Mouse (Mus musculus) liver, adult 2 months (tissue): ENCODE measurements around the gene Fadd. TPM values are rescaled to one million over a fixed set of nuclear protein-coding genes. Genes with fewer than 3 reads are reported as not detected.

Experiments
- DNase-seq: peaks from one replicate; pipeline ENCODE4 v3.0.0-alpha.2; 2011; ENCODE audit warnings: low read depth, low spot score; ENCODE audit errors: extremely low read depth
- H3K27ac ChIP-seq: fragments of 200-500 bp; replicated peaks from 2 replicates; pipeline ENCODE4 v1.5.1; 2012; ENCODE audit warnings: low read depth, mild to moderate bottlenecking, control low read depth, inconsistent platforms, low read length; ENCODE audit not compliant: insufficient read depth
- H3K27me3 ChIP-seq: fragments of 200-500 bp; 2 replicates; pipeline ENCODE4 v1.6.1; 2012; ENCODE audit warnings: mild to moderate bottlenecking, moderate library complexity, low read length, inconsistent platforms; ENCODE audit not compliant: control insufficient read depth, insufficient read depth
- H3K36me3 ChIP-seq: fragments of 200-500 bp; 2 replicates; pipeline ENCODE4 v1.6.1; 2012; ENCODE audit warnings: low read length, inconsistent platforms; ENCODE audit not compliant: control insufficient read depth, insufficient read depth
- H3K4me1 ChIP-seq: fragments of 200-500 bp; 2 replicates; pipeline ENCODE4 v1.6.1; 2011; ENCODE audit warnings: low read length; ENCODE audit not compliant: control insufficient read depth, insufficient read depth
- H3K4me3 ChIP-seq: fragments of 200-500 bp; 2 replicates; pipeline ENCODE4 v1.5.1; 2011; ENCODE audit warnings: low read depth, mild to moderate bottlenecking, control low read depth, low read length, moderate library complexity; ENCODE audit not compliant: insufficient read depth
- H3K79me2 ChIP-seq: fragments of 200-500 bp; 2 replicates; pipeline ENCODE4 v1.6.1; 2012; ENCODE audit warnings: inconsistent platforms, mild to moderate bottlenecking, low read length, moderate library complexity; ENCODE audit not compliant: control insufficient read depth, insufficient read depth
- H3K9ac ChIP-seq: fragments of 200-500 bp; 2 replicates; pipeline ENCODE4 v1.6.1; 2012; ENCODE audit warnings: low read depth, mild to moderate bottlenecking, control low read depth, inconsistent platforms, low read length
- CTCF ChIP-seq: fragments of 200-500 bp; IDR thresholded peaks from 2 replicates; pipeline ENCODE4 v1.5.1; 2011; ENCODE audit warnings: low read depth, low read length, control low read depth
- POLR2A ChIP-seq: fragments of 200-500 bp; IDR thresholded peaks from 2 replicates; pipeline ENCODE4 v1.6.1; 2011; ENCODE audit warnings: low read length, control low read depth; ENCODE audit not compliant: insufficient read depth; ENCODE audit errors: extremely low read depth
- WGBS: fragments of 180-500 bp; shearing (Covaris S2); methylation state at CpG from one replicate; pipeline ENCODE4 v1.1.7; 2018; 5-methylcytosine and 5-hydroxymethylcytosine counted together
- polyA plus RNA-seq: library from polyadenylated mRNA; depleted of rRNA; stranded (reverse); fragments of >200 nt; gene quantifications from 2 replicates; pipeline ENCODE4 v1.2.3, GENCODE M21; 2012
- total RNA-seq: library from RNA; depleted of rRNA; stranded (reverse); fragments of >200 nt; gene quantifications from 2 replicates; pipeline ENCODE4 v1.2.3, GENCODE M21; 2014

Fadd gene
- total and polyA plus RNA-seq, 2 experiments: 2.3 to 8.0 TPM

- WGBS: 95% methylated on average over 4 of the region's 4 CpGs
- no peak for DNase-seq
- Histone ChIP-seq H3K4me3 (no peak overlapping the region), H3K27ac (no peak overlapping the region), H3K79me2 (no peaks in the 10 kb centered on the region), H3K4me1 (no peaks in the 10 kb centered on the region), H3K9ac (no peak overlapping the region), H3K27me3 (no peaks in the 10 kb centered on the region), H3K36me3 (no peaks in the 10 kb centered on the region)
- no peak for TF ChIP-seq POLR2A
- no peak for TF ChIP-seq CTCF
These were observed 21.7 kb downstream of the Fadd start for GRCm38 (mm10) chr7:144560594-144560993.

DNA sequence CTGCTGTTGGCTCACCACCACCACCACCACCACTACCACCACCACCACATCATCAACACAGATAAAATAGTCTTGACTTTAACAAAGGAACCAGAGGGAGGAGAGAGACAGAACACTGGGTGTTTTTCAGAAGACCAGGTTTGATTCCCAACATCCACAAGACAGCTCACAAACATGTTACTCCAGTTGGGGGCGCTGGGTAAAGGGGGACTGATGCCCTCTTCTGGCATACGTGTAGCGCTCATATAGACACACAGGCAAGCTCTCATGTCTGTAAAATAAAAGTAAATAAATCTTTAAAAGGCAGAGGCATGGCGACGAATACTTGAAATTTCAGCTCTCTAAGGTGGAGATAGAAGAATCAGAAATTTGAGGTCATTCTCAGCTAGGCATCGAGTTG is 23.7 kb downstream of the Fadd start:
- no peaks in the 10 kb centered on the region for H3K36me3 ChIP-seq
- WGBS: 71% methylated on average over 6 of the region's 6 CpGs

DNA sequence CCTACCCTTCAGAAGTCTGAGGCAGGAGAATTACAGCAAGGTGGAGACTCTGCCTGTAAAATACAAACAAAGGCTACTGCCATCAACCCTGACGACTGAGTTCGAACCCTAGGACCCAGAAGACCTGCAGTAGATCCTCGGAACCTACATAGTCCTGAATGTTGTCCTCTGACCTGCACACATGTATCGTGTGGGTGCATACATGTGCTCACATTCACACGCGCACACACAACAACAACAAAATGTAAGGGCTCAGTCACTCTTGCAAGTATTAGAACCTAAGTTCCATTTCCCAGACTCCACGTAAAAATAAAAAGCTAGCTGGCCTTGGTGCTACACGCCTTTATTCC is 28.2 kb downstream of the Fadd start:
- Histone ChIP-seq H3K9ac (peak overlapping the region; percentile 88), H3K27me3 (no peaks in the 10 kb centered on the region), H3K36me3 (peaks cover 7% of the 10 kb centered on the region), H3K27ac (peak overlapping the region; percentile 88), H3K4me3 (peak overlapping the region; percentile 66), H3K4me1 (peaks cover 16% of the 10 kb centered on the region), H3K79me2 (peaks cover 19% of the 10 kb centered on the region)
- TF ChIP-seq POLR2A: no peak
- no peak for TF ChIP-seq CTCF
- 26% methylated on average over 8 of the region's 8 CpGs for WGBS
- peak; percentile 40 for DNase-seq

More for the DNA sequence above, 23.7 kb downstream of the Fadd start:
- no peaks in the 10 kb centered on the region; the same call in 1 of the 2 replicates for H3K4me1 ChIP-seq
- H3K79me2 ChIP-seq: no peaks in the 10 kb centered on the region
- DNase-seq: no peak
- no peak for TF ChIP-seq POLR2A
- no peaks in the 10 kb centered on the region for H3K27me3 ChIP-seq
- H3K27ac ChIP-seq: no peak overlapping the region
- no peak overlapping the region for H3K4me3 ChIP-seq
- H3K9ac ChIP-seq: no peak overlapping the region

DNA sequence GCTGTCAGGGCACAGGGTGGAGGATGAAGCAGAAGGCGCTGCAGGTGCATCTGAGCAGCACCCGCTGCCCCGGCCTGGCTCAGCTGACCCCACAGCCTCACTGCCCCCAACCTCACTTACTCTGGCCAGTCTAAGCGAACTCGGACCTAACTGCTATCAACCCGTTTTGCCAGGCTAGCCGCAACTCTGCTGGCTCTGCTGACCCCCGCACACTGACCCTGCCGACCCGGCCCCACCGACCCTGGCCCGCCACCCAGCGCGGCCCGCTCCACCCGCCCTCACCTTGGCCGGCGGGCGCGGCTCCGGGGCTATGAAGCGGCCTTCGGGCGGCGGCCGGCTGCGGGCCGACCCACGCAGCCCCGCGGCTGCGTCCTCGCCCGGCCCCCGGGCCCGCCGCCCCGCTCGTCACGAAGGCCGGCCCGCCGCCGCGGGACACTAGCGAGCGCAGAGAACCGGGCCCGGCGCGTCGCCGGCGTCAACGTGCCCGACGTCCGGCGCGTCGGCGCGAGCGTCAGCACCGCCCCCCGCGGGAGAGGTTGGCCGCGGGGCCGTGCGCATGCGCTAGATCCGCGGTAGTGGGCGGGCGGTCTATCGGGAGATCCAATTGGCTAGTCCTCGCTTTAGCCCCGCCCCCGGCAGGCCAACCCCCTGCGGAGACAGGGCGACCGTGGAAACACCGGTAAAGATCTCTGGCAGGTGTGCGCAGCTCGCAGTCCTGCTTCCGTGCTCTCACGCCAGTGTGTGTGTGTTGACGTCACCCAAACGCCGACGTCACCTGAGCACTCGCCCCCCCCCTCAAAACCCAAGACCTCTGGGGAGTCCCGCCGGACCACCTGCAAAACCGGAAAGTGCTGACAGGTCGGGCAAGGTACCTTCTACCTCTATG is 28.8 kb downstream of the Fadd start, which contains the start of gene Ppfia1:
TSS of gene Ppfia1 (minus strand) at position 493 of the 886 bp plus-strand sequence.
- TF ChIP-seq CTCF (no peak), POLR2A (peak; percentile 67)
- H3K4me3 ChIP-seq: peak within 1 kb of the TSS; percentile 66
- peak within 1 kb of the TSS; percentile 88 for H3K27ac ChIP-seq
- H3K79me2 ChIP-seq: peaks cover 22% of the 10 kb centered on the region
- DNase-seq: peak; percentile 84
- peaks cover 9% of the 10 kb centered on the region for H3K36me3 ChIP-seq
- H3K4me1 ChIP-seq: peaks cover 16% of the 10 kb centered on the region
- WGBS: under 1% methylated on average over 89 of the region's 97 CpGs
- H3K27me3 ChIP-seq: no peaks in the 10 kb centered on the region
- H3K9ac ChIP-seq: peak within 1 kb of the TSS; percentile 88

DNA sequence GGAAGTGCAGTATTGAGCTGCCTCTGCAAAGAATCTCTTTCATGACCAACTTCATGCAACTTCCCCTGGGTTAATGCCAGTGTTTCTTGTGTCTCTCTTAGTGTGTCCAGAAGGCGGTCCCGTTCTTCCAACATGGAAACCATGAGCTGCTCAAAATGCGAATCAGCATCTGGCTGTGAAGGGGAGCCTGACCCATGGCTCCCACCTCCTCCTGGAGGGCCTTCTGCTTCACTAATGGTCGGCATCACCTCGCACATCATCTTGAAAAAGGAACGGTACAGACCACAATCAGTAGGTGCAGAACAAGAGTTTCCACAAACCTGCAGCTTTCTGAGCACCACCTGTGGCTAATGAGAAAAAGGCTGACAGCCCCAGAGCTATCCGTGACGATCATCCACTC is 30.0 kb downstream of the Fadd start:
- Histone ChIP-seq H3K27ac (no peak overlapping the region), H3K4me3 (no peak overlapping the region), H3K79me2 (peaks cover 24% of the 10 kb centered on the region), H3K4me1 (peaks cover 16% of the 10 kb centered on the region), H3K27me3 (no peaks in the 10 kb centered on the region), H3K9ac (0 out of 2 replicates have a peak overlapping the region, but pooled peaks have one; percentile 80), H3K36me3 (peaks cover 11% of the 10 kb centered on the region)
- 91% methylated on average over 8 of the region's 8 CpGs for WGBS
- DNase-seq: no peak
- no peak for TF ChIP-seq POLR2A
- no peak for TF ChIP-seq CTCF

- 9% methylated on average over 1 of the region's 1 CpGs for WGBS
- H3K9ac ChIP-seq: no peak overlapping the region
- H3K79me2 ChIP-seq: peaks cover 30% of the 10 kb centered on the region
- DNase-seq: peak; percentile 76
- H3K36me3 ChIP-seq: peaks cover 13% of the 10 kb centered on the region
- no peaks in the 10 kb centered on the region for H3K27me3 ChIP-seq
- no peak for TF ChIP-seq CTCF
- TF ChIP-seq POLR2A: no peak
- H3K4me3 ChIP-seq: no peak overlapping the region
- H3K27ac ChIP-seq: peak overlapping the region; percentile 11; the same call in 1 of the 2 replicates
- peaks cover 16% of the 10 kb centered on the region for H3K4me1 ChIP-seq
These were observed 31.5 kb downstream of the Fadd start for GRCm38 (mm10) chr7:144550811-144551210.
